Mouse (Mus musculus): ENCODE results near the gene Nrip1. TPM values are rescaled to one million over a fixed set of nuclear protein-coding genes. Genes with fewer than 3 reads are reported as not detected.
"Not testable (repeated sequence)": the region's sequence is repeated elsewhere in the genome, so short reads cannot be mapped to it uniquely, and the experiment has no call there.

The Nrip1 gene
- polyA plus RNA-seq, 1 experiment from 2014 or later: 37.2 TPM

GRCm38 (mm10) chr16:76407321-76407920 lies 33.8 kb upstream of the Nrip1 start:
- Histone ChIP-seq H3K36me3 (no peaks in the 10 kb centered on the region), H3K9me3 (no peaks in the 10 kb centered on the region), H3K9ac (replicated peaks) (no peak overlapping the region), H3K4me3 (replicated peaks) (no peak overlapping the region), H3K4me1 (replicated peaks) (peaks cover 6% of the 10 kb centered on the region; the same call in 1 of the 2 replicates), H3K27ac (no peak overlapping the region), H3K4me2 (no peak overlapping the region), H3K27me3 (0 out of 2 replicates have a peak, but pooled peaks cover 3% of the 10 kb centered on the region)
- ATAC-seq (ENCODE audit: insufficient number of reproducible peaks, insufficient read depth, low FRiP score, low TSS enrichment, low read depth): no peak; the same call in 1 of the 2 replicates
- 71% methylated on average over 13 of the region's 13 CpGs for WGBS

GRCm38 (mm10) chr16:76406897-76407296 lies 33.3 kb upstream of the Nrip1 start:
- WGBS: 39% methylated on average over 7 of the region's 7 CpGs
- H3K9me3 ChIP-seq: no peaks in the 10 kb centered on the region
- ATAC-seq (ENCODE audit: insufficient number of reproducible peaks, insufficient read depth, low FRiP score, low TSS enrichment, low read depth): no peak
- no peak overlapping the region for H3K27ac ChIP-seq
- no peak overlapping the region for H3K4me3 ChIP-seq (replicated peaks)
- no peak overlapping the region for H3K4me2 ChIP-seq
- H3K9ac ChIP-seq (replicated peaks): no peak overlapping the region
- H3K4me1 ChIP-seq (replicated peaks): peaks cover 6% of the 10 kb centered on the region; the same call in 1 of the 2 replicates
- H3K36me3 ChIP-seq: no peaks in the 10 kb centered on the region
- H3K27me3 ChIP-seq: 0 out of 2 replicates have a peak, but pooled peaks cover 3% of the 10 kb centered on the region

GRCm38 (mm10) chr16:76406319-76406718 lies 32.7 kb upstream of the Nrip1 start:
- H3K27ac ChIP-seq: no peak overlapping the region
- H3K4me3 ChIP-seq (replicated peaks): no peak overlapping the region
- H3K27me3 ChIP-seq: 0 out of 2 replicates have a peak, but pooled peaks cover 3% of the 10 kb centered on the region
- ATAC-seq (ENCODE audit: insufficient number of reproducible peaks, insufficient read depth, low FRiP score, low TSS enrichment, low read depth): no peak
- peaks cover 6% of the 10 kb centered on the region; the same call in 1 of the 2 replicates for H3K4me1 ChIP-seq (replicated peaks)
- no peaks in the 10 kb centered on the region for H3K9me3 ChIP-seq
- H3K9ac ChIP-seq (replicated peaks): no peak overlapping the region
- no peaks in the 10 kb centered on the region for H3K36me3 ChIP-seq
- no peak overlapping the region for H3K4me2 ChIP-seq
- WGBS: 88% methylated on average over 7 of the region's 7 CpGs

GRCm38 (mm10) chr16:76403305-76403704 lies 29.7 kb upstream of the Nrip1 start:
- 91% methylated on average over 24 of the region's 24 CpGs for WGBS
- not testable (repeated sequence) for H3K4me3 ChIP-seq (replicated peaks); H3K4me2 ChIP-seq; H3K9ac ChIP-seq (replicated peaks); ATAC-seq (ENCODE audit: insufficient number of reproducible peaks, insufficient read depth, low FRiP score, low TSS enrichment, low read depth); H3K27ac ChIP-seq; H3K27me3 ChIP-seq; H3K9me3 ChIP-seq; H3K4me1 ChIP-seq (replicated peaks); H3K36me3 ChIP-seq

- no peak overlapping the region for H3K9ac ChIP-seq (replicated peaks)
- no peak overlapping the region for H3K4me2 ChIP-seq
- ATAC-seq (ENCODE audit: insufficient number of reproducible peaks, insufficient read depth, low FRiP score, low TSS enrichment, low read depth): no peak
- H3K4me1 ChIP-seq (replicated peaks): no peaks in the 10 kb centered on the region
- 90% methylated on average over 1 of the region's 1 CpGs for WGBS
- no peaks in the 10 kb centered on the region for H3K27me3 ChIP-seq
- H3K4me3 ChIP-seq (replicated peaks): no peak overlapping the region
- no peaks in the 10 kb centered on the region for H3K9me3 ChIP-seq
- no peak overlapping the region for H3K27ac ChIP-seq
- no peaks in the 10 kb centered on the region for H3K36me3 ChIP-seq
Observed at GRCm38 (mm10) chr16:76396512-76396911, 22.9 kb upstream of the Nrip1 start.

GRCm38 (mm10) chr16:76393267-76393666 lies 19.6 kb upstream of the Nrip1 start:
- WGBS: 86% methylated on average over 3 of the region's 3 CpGs
- H3K4me1 ChIP-seq (replicated peaks): no peaks in the 10 kb centered on the region
- no peaks in the 10 kb centered on the region for H3K27me3 ChIP-seq
- ATAC-seq (ENCODE audit: insufficient number of reproducible peaks, insufficient read depth, low FRiP score, low TSS enrichment, low read depth): no peak
- H3K4me3 ChIP-seq (replicated peaks): no peak overlapping the region
- no peak overlapping the region for H3K9ac ChIP-seq (replicated peaks)
- no peaks in the 10 kb centered on the region for H3K36me3 ChIP-seq
- H3K4me2 ChIP-seq: no peak overlapping the region
- H3K9me3 ChIP-seq: no peaks in the 10 kb centered on the region
- no peak overlapping the region for H3K27ac ChIP-seq

- WGBS: 74% methylated on average over 5 of the region's 5 CpGs
- ATAC-seq (ENCODE audit: insufficient number of reproducible peaks, insufficient read depth, low FRiP score, low TSS enrichment, low read depth): no peak
- no peak overlapping the region for H3K9ac ChIP-seq (replicated peaks)
- no peak overlapping the region for H3K27ac ChIP-seq
- no peaks in the 10 kb centered on the region for H3K4me1 ChIP-seq (replicated peaks)
- H3K27me3 ChIP-seq: no peaks in the 10 kb centered on the region
- H3K9me3 ChIP-seq: no peaks in the 10 kb centered on the region
- no peak overlapping the region for H3K4me3 ChIP-seq (replicated peaks)
- no peaks in the 10 kb centered on the region for H3K36me3 ChIP-seq
- H3K4me2 ChIP-seq: no peak overlapping the region
Observed at GRCm38 (mm10) chr16:76386496-76386895, 12.9 kb upstream of the Nrip1 start.

- Histone ChIP-seq H3K4me3 (replicated peaks) (no peak overlapping the region), H3K27ac (no peak overlapping the region), H3K9ac (replicated peaks) (no peak overlapping the region), H3K4me1 (replicated peaks) (no peaks in the 10 kb centered on the region), H3K4me2 (no peak overlapping the region), H3K9me3 (no peaks in the 10 kb centered on the region), H3K36me3 (no peaks in the 10 kb centered on the region), H3K27me3 (no peaks in the 10 kb centered on the region)
- no peak for ATAC-seq (ENCODE audit: insufficient number of reproducible peaks, insufficient read depth, low FRiP score, low TSS enrichment, low read depth)
- WGBS: 81% methylated on average over 4 of the region's 4 CpGs
Observed at GRCm38 (mm10) chr16:76386071-76386470, 12.4 kb upstream of the Nrip1 start.

GRCm38 (mm10) chr16:76377211-76377610 lies 3.6 kb upstream of the Nrip1 start:
- no peak overlapping the region for H3K27ac ChIP-seq
- no peak overlapping the region for H3K9ac ChIP-seq (replicated peaks)
- H3K36me3 ChIP-seq: no peaks in the 10 kb centered on the region
- H3K4me3 ChIP-seq (replicated peaks): no peak overlapping the region
- H3K4me1 ChIP-seq (replicated peaks): no peaks in the 10 kb centered on the region
- H3K9me3 ChIP-seq: no peaks in the 10 kb centered on the region
- no peak overlapping the region for H3K4me2 ChIP-seq
- no peak for ATAC-seq (ENCODE audit: insufficient number of reproducible peaks, insufficient read depth, low FRiP score, low TSS enrichment, low read depth)
- no peaks in the 10 kb centered on the region for H3K27me3 ChIP-seq
- 88% methylated on average over 3 of the region's 3 CpGs for WGBS

- ATAC-seq (ENCODE audit: insufficient number of reproducible peaks, insufficient read depth, low FRiP score, low TSS enrichment, low read depth): no peak
- Histone ChIP-seq H3K4me2 (no peak overlapping the region), H3K9ac (replicated peaks) (no peak overlapping the region), H3K36me3 (no peaks in the 10 kb centered on the region), H3K27ac (no peak overlapping the region), H3K4me3 (replicated peaks) (no peak overlapping the region), H3K9me3 (no peaks in the 10 kb centered on the region), H3K27me3 (no peaks in the 10 kb centered on the region), H3K4me1 (replicated peaks) (no peaks in the 10 kb centered on the region)
- 94% methylated on average over 8 of the region's 8 CpGs for WGBS
Observed at GRCm38 (mm10) chr16:76376661-76377060, 3.0 kb upstream of the Nrip1 start.

- peak overlapping the region; percentile 97 for H3K9ac ChIP-seq (replicated peaks)
- peak overlapping the region; percentile 71 for H3K4me2 ChIP-seq
- H3K27ac ChIP-seq: peak overlapping the region; percentile 99
- H3K4me1 ChIP-seq (replicated peaks): peaks cover 19% of the 10 kb centered on the region
- peak overlapping the region; percentile 87 for H3K4me3 ChIP-seq (replicated peaks)
- no peaks in the 10 kb centered on the region for H3K9me3 ChIP-seq
- under 1% methylated on average over 68 of the region's 70 CpGs for WGBS
- no peaks in the 10 kb centered on the region for H3K27me3 ChIP-seq
- ATAC-seq (ENCODE audit: insufficient number of reproducible peaks, insufficient read depth, low FRiP score, low TSS enrichment, low read depth): peak; percentile 92
- no peaks in the 10 kb centered on the region for H3K36me3 ChIP-seq
Observed at GRCm38 (mm10) chr16:76372941-76373561, 576 bp downstream of the Nrip1 start.
